Mouse (Mus musculus): ENCODE measurements around the gene Specc1l. TPM values are rescaled to one million over a fixed set of nuclear protein-coding genes. Genes with fewer than 3 reads are reported as not detected.

The Specc1l gene
- polyA plus RNA-seq, 1 experiment from 2014 or later = 37.2 TPM

DNA sequence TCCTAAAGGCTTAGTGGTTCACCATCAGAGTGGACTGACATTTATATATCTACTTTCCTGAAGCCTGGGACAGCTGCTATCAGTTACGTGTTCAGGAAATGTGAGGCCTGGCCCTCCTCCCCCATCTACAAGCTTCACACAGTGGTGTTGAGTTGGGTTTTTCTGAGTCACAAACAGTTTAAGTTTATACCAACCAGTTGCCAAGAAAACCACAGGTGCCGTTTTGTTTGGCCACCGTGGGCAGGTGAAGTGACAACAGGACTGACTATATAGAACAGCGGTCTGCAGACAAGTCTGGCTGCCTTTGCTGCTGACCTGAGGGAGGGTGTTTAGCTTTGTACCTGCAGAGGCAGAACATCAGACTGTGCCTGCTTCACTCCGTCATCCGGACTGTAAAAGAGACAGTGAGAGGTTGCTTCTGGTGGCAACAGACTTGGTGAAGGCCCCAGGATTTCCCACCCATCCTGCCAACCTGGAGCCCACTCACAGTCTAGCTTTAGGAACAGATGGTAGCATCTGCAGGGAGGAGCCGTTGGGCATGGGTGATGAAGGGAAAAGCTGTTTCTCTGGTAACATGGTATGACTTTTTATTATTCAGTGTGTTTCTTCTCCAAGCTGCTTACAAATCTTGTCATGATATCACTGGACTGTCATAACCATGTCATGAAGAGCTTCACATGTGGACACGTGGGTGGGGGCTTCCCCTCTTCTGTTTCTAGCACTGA is 91.6 kb downstream of the Specc1l start:
- Histone ChIP-seq H3K27ac (0 out of 2 replicates have a peak overlapping the region, but pooled peaks have one; percentile 27), H3K36me3 (replicated peaks) (peaks cover 15% of the 10 kb centered on the region; the same call in 1 of the 2 replicates)

DNA sequence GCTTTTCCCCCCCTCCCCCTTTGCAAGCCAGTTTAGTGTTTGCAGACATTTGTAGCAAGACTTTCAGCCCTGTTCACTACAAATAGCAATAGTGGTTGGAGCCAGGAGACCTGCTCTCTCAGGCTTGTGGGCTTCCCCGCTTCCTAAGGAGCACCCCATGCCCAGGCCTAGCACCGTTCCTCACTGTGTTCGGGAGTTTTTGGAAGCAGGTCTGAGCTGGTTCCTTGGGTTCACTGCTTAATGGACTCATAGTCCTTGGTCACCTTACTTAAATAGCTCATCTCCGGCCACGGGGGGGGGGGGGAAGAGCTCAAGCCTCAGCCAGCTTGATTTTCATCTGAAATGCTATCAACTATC is 92.2 kb downstream of the Specc1l start:
- Histone ChIP-seq H3K27me3 (replicated peaks) (no peaks in the 10 kb centered on the region), H3K4me1 (no peaks in the 10 kb centered on the region), H3K9me3 (no peaks in the 10 kb centered on the region), H3K9ac (no peak overlapping the region), H3K27ac (0 out of 2 replicates have a peak overlapping the region, but pooled peaks have one; percentile 27), H3K36me3 (replicated peaks) (peaks cover 19% of the 10 kb centered on the region; the same call in 1 of the 2 replicates), H3K4me3 (no peak overlapping the region), H3K4me2 (no peak overlapping the region)
- no peak for ATAC-seq (replicated peaks)
- 91% methylated on average over 5 of the region's 5 CpGs for WGBS

More for the DNA sequence above, 91.6 kb downstream of the Specc1l start:
- no peaks in the 10 kb centered on the region for H3K9me3 ChIP-seq
- H3K4me1 ChIP-seq = no peaks in the 10 kb centered on the region
- WGBS = 86% methylated on average over 8 of the region's 8 CpGs
- no peak overlapping the region for H3K4me2 ChIP-seq
- no peak overlapping the region for H3K4me3 ChIP-seq
- no peak for ATAC-seq (replicated peaks)
- no peak overlapping the region for H3K9ac ChIP-seq
- H3K27me3 ChIP-seq (replicated peaks) = no peaks in the 10 kb centered on the region

GRCm38 (mm10) chr10:75304413-75304812 is 92.5 kb downstream of the Specc1l start:
- H3K4me1 ChIP-seq = no peaks in the 10 kb centered on the region
- H3K27me3 ChIP-seq (replicated peaks) = no peaks in the 10 kb centered on the region
- ATAC-seq (replicated peaks) = no peak
- H3K36me3 ChIP-seq (replicated peaks) = peaks cover 19% of the 10 kb centered on the region; the same call in 1 of the 2 replicates
- no peak overlapping the region for H3K4me2 ChIP-seq
- WGBS = 74% methylated on average over 6 of the region's 6 CpGs
- no peak overlapping the region for H3K4me3 ChIP-seq
- 0 out of 2 replicates have a peak overlapping the region, but pooled peaks have one; percentile 19 for H3K27ac ChIP-seq
- no peaks in the 10 kb centered on the region for H3K9me3 ChIP-seq
- no peak overlapping the region for H3K9ac ChIP-seq

DNA sequence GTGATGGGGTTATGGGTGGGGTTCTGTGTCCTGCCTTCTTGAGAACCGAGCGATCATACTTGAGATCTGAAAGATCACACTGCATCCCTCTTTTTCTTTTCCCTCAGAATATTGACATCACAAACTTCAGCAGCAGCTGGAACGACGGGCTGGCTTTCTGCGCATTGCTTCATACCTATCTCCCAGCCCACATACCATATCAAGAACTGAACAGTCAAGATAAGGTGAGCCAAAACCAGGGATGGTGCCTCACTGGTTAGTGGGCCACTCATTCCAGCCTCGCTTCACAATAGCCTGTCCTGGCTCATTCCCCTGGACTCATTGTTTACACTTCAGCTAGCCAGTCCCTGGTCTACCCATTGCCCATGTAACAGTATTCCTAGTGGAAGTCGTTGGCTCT is 95.3 kb downstream of the Specc1l start:
- Histone ChIP-seq H3K27ac (no peak overlapping the region), H3K4me2 (no peak overlapping the region), H3K4me3 (no peak overlapping the region), H3K9ac (no peak overlapping the region), H3K4me1 (no peaks in the 10 kb centered on the region), H3K36me3 (replicated peaks) (peaks cover 40% of the 10 kb centered on the region; the same call in 1 of the 2 replicates), H3K9me3 (no peaks in the 10 kb centered on the region), H3K27me3 (replicated peaks) (no peaks in the 10 kb centered on the region)
- WGBS = 96% methylated on average over 7 of the region's 7 CpGs
- ATAC-seq (replicated peaks) = no peak

DNA sequence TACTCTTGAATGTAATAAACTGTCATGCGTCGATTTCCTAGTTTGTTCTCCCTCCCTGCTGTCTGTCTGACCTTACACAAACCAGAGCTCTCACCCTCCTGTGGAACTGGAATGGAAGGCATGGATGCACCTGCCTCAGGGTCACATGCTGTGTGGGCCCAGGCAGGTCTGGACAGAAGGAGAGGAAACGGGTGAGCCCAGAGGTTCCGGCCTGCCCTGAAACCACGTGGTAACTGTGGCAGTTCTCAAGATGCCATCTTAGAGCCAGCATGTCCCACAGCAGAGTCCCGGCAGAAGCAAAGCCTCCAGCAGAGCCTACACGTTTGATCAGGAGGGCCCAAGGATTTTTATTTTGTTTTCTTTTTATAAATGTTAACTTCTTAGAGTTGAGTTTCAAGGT is 100.5 kb downstream of the Specc1l start:
- Histone ChIP-seq H3K4me2 (no peak overlapping the region), H3K4me3 (no peak overlapping the region), H3K9ac (no peak overlapping the region), H3K27me3 (replicated peaks) (peaks cover 6% of the 10 kb centered on the region; the same call in 1 of the 2 replicates), H3K27ac (no peak overlapping the region), H3K9me3 (no peaks in the 10 kb centered on the region), H3K4me1 (peaks cover 10% of the 10 kb centered on the region), H3K36me3 (replicated peaks) (peaks cover 36% of the 10 kb centered on the region; the same call in 1 of the 2 replicates)
- 83% methylated on average over 7 of the region's 7 CpGs for WGBS
- no peak for ATAC-seq (replicated peaks)

- Histone ChIP-seq H3K27me3 (replicated peaks) (peaks cover 24% of the 10 kb centered on the region), H3K36me3 (replicated peaks) (peaks cover 20% of the 10 kb centered on the region; the same call in 1 of the 2 replicates), H3K4me3 (no peak overlapping the region), H3K9me3 (no peaks in the 10 kb centered on the region), H3K27ac (no peak overlapping the region), H3K9ac (no peak overlapping the region), H3K4me1 (peaks cover 14% of the 10 kb centered on the region), H3K4me2 (no peak overlapping the region)
- ATAC-seq (replicated peaks) = no peak
- 73% methylated on average over 6 of the region's 6 CpGs for WGBS
Observed at GRCm38 (mm10) chr10:75314190-75314980, 102.5 kb downstream of the Specc1l start.

- Histone ChIP-seq H3K27me3 (replicated peaks) (peaks cover 26% of the 10 kb centered on the region), H3K4me2 (no peak overlapping the region), H3K27ac (no peak overlapping the region), H3K9me3 (no peaks in the 10 kb centered on the region), H3K4me3 (no peak overlapping the region), H3K36me3 (replicated peaks) (peaks cover 10% of the 10 kb centered on the region; the same call in 1 of the 2 replicates), H3K9ac (no peak overlapping the region), H3K4me1 (peaks cover 14% of the 10 kb centered on the region)
- 72% methylated on average over 8 of the region's 8 CpGs for WGBS
- ATAC-seq (replicated peaks) = no peak
Observed at GRCm38 (mm10) chr10:75315756-75316155, 103.9 kb downstream of the Specc1l start.

DNA sequence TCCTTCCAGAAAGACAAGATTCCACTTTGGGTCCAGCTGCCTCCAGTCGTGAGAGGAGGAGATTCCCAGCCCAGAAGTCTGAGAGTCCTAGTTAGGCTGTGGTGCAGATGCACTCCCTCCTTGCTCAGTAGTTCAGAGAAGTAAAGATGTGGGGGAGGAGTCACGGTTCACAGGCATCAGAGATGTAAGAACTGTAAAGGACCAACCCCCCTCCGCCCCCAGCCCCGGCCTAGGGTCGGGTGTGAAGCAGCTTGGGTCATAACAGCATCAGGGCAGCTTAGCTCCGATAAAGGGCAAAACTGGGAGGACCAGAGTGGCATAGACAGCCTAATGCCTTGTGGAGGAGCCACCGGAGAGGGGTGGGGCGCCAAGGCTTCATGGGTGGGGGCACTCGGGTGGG is 104.6 kb downstream of the Specc1l start:
- Histone ChIP-seq H3K9me3 (no peaks in the 10 kb centered on the region), H3K4me3 (peak overlapping the region; percentile 36), H3K9ac (peak overlapping the region; percentile 29; the same call in 1 of the 2 replicates), H3K36me3 (replicated peaks) (peaks cover 5% of the 10 kb centered on the region; the same call in 1 of the 2 replicates), H3K27me3 (replicated peaks) (peaks cover 26% of the 10 kb centered on the region), H3K27ac (no peak overlapping the region), H3K4me1 (peaks cover 14% of the 10 kb centered on the region), H3K4me2 (peak overlapping the region; percentile 52)
- 9% methylated on average over 9 of the region's 9 CpGs for WGBS
- peak; percentile 53 for ATAC-seq (replicated peaks)

GRCm38 (mm10) chr10:75316872-75316907 is 104.8 kb downstream of the Specc1l start, which contains the start of gene Adora2a:
Adora2a (plus strand) TSS chr10:75316877.
- Histone ChIP-seq H3K4me2 (peak within 1 kb of the TSS; percentile 52), H3K9me3 (no peaks in the 10 kb centered on the region), H3K9ac (peak within 1 kb of the TSS; percentile 29; the same call in 1 of the 2 replicates), H3K4me3 (peak within 1 kb of the TSS; percentile 36), H3K4me1 (peaks cover 14% of the 10 kb centered on the region), H3K27me3 (replicated peaks) (peaks cover 26% of the 10 kb centered on the region), H3K27ac (no peak within 1 kb of the TSS), H3K36me3 (replicated peaks) (peaks cover 2% of the 10 kb centered on the region; the same call in 1 of the 2 replicates)
- no peak for ATAC-seq (replicated peaks)
- 0% methylated on average over 4 of the region's 4 CpGs for WGBS

- Histone ChIP-seq H3K4me3 (peak overlapping the region; percentile 36), H3K27me3 (replicated peaks) (peaks cover 26% of the 10 kb centered on the region), H3K4me1 (peaks cover 14% of the 10 kb centered on the region), H3K9ac (peak overlapping the region; percentile 29; the same call in 1 of the 2 replicates), H3K36me3 (replicated peaks) (no peaks in the 10 kb centered on the region), H3K9me3 (no peaks in the 10 kb centered on the region), H3K4me2 (peak overlapping the region; percentile 52), H3K27ac (no peak overlapping the region)
- peak; percentile 44 for ATAC-seq (replicated peaks)
- 1% methylated on average over 80 of the region's 81 CpGs for WGBS
Observed at GRCm38 (mm10) chr10:75316908-75317761, 105.3 kb downstream of the Specc1l start.

GRCm38 (mm10) chr10:75318206-75318605 is 106.3 kb downstream of the Specc1l start:
- Histone ChIP-seq H3K27me3 (replicated peaks) (peaks cover 26% of the 10 kb centered on the region), H3K36me3 (replicated peaks) (no peaks in the 10 kb centered on the region), H3K9ac (no peak overlapping the region), H3K4me1 (peaks cover 14% of the 10 kb centered on the region), H3K27ac (no peak overlapping the region), H3K9me3 (no peaks in the 10 kb centered on the region), H3K4me2 (0 out of 2 replicates have a peak overlapping the region, but pooled peaks have one; percentile 52), H3K4me3 (0 out of 2 replicates have a peak overlapping the region, but pooled peaks have one; percentile 36)
- 89% methylated on average over 6 of the region's 6 CpGs for WGBS
- no peak for ATAC-seq (replicated peaks)

GRCm38 (mm10) chr10:75320321-75320720 is 108.4 kb downstream of the Specc1l start:
- Histone ChIP-seq H3K27me3 (replicated peaks) (peaks cover 26% of the 10 kb centered on the region), H3K9ac (no peak overlapping the region), H3K4me2 (no peak overlapping the region), H3K27ac (no peak overlapping the region), H3K4me1 (peaks cover 14% of the 10 kb centered on the region), H3K9me3 (no peaks in the 10 kb centered on the region), H3K36me3 (replicated peaks) (no peaks in the 10 kb centered on the region), H3K4me3 (no peak overlapping the region)
- ATAC-seq (replicated peaks) = no peak
- 63% methylated on average over 4 of the region's 4 CpGs for WGBS

All from midbrain, embryonic 15.5 days (tissue).